Mouse (Mus musculus) kidney, adult 2 months (tissue): ENCODE results near the gene Vmn1r199.

ENCODE experiments used
- CTCF ChIP-seq: fragments of 200-500 bp; conservative IDR thresholded peaks from 2 replicates; pipeline ENCODE4 v1.5.1; 2011; ENCODE audit warnings: low read depth, mild to moderate bottlenecking, control low read depth, low read length, moderate library complexity, mixed read lengths; ENCODE audit not compliant: insufficient read depth, insufficient read length
- POLR2A ChIP-seq: fragments of 200-500 bp; IDR thresholded peaks from one replicate; pipeline ENCODE4 v1.6.1; 2011; ENCODE audit warnings: low read depth, low read length, control low read depth

DNA sequence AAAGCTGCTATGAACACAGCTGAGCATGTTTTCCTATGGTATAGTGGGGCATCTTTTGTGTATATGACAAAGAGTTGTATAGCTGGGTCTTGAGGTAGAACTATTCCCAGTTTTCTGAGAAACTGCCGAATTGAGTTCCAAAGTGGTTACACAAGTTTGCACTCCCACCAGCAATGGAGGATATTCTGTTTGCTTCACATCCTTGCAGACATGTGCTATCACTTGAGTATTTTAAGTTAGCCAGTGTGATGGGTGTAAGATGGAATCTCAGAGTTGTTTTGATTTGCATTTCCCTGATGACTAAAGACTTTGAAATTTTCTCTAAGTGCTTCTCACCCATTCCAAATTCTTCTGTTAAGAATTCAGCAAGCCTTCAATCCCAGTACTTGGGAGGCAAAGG lies 44.1 kb upstream of the Vmn1r199 start:
- TF ChIP-seq POLR2A = no peak
- TF ChIP-seq CTCF = no peak
